Mouse (Mus musculus) skeletal muscle tissue, postnatal 0 days (tissue): ENCODE measurements around the gene Fntb. TPM values are rescaled to one million over a fixed set of nuclear protein-coding genes. Genes with fewer than 3 reads are reported as not detected.

Experiments
- polyA plus RNA-seq: library from polyadenylated mRNA; unstranded; fragments of >200 nt; fragmentation: Nextera tagmentation; extraction: Ambion mirVana; gene quantifications from 2 replicates; pipeline ENCODE4 v1.2.1, GENCODE M21; 2015

The Fntb gene
- polyA plus RNA-seq: 20.5 and 20.6 TPM in 2 replicates

GRCm38 (mm10) chr12:76765354-76765851 is at the start of gene Fntb, which contains the start of gene Churc1:
Gene Fntb, plus strand, starts transcription at chr12:76765589.
Gene Churc1, plus strand, starts transcription at chr12:76765538.

DNA sequence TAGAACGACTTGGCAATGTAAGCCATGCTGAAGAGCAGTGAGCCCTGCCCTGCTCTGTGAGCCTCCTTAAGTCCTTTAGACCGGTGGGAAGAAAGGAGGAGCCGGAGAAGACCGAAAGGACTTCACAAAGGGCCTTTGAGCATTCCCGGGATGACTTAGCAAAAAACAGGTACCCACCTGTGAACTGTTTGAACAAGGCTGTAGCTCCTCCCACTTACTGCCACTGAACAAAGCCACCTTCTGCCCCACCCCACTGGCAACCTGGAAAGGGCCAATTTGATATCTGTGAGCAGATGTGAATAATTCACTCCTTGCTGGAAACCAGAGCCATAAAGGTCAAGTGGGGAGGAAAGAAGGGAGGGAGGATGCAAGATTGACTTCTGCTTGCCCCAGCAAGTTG is 30.0 kb downstream of the Fntb start, which contains the start of gene Gpx2:
Gene Gpx2, minus strand, starts transcription at position 205 of the 400 bp plus-strand sequence.

DNA sequence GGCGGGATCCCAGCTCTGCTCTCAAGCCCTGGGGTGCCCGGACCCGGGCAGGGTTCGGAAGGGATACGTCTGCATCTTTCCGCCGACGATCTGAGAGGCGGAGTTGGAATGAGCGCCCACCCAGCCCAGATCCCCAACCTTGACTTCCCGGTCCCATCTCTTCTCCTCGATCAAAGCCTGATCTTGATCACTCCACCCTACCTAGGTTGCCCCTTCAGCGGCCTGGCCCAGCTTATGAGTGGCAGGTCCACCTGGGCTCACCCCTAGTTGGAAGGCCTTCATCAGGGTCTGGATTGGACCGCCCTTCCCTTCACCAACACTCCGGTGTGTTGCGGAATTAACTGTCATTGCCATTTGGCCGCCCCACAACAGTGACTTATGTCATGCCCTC is 57.3 kb downstream of the Fntb start, which contains the start of gene Rab15:
Gene Rab15, minus strand, starts transcription at position 258 of the 391 bp plus-strand sequence.

GRCm38 (mm10) chr12:76961932-76962891 is 196.8 kb downstream of the Fntb start, which contains the start of gene Max:
Gene Max, minus strand, starts transcription at chr12:76962201.

Other genes starting within 250 kb of the Fntb start
- gene Plekhg3, start 234.7 kb upstream of the Fntb start, polyA plus RNA-seq: 3.3 and 3.6 TPM in 2 replicates
- gene Sptb, start 55.0 kb upstream of the Fntb start, polyA plus RNA-seq: 7.0 and 9.5 TPM in 2 replicates
- gene Churc1, start 51 bp upstream of the Fntb start, polyA plus RNA-seq: 127 and 150 TPM in 2 replicates
- gene Gpx2, start 30.0 kb downstream of the Fntb start, polyA plus RNA-seq: not detected in 2 replicates
- gene Rab15, start 57.3 kb downstream of the Fntb start, polyA plus RNA-seq: 15.2 and 21.5 TPM in 2 replicates
- 6.4 and 7.3 TPM in 2 replicates for gene Max, start 196.6 kb downstream of the Fntb start, polyA plus RNA-seq